Mouse (Mus musculus): ENCODE data around the gene Trim31. TPM values are rescaled to one million over a fixed set of nuclear protein-coding genes. Genes with fewer than 3 reads are reported as not detected.
A peak's percentile ranks its signal among the peaks of the same experiment; 100 is the strongest.

Gene Trim31
- total RNA-seq, 1 experiment = not detected

DNA sequence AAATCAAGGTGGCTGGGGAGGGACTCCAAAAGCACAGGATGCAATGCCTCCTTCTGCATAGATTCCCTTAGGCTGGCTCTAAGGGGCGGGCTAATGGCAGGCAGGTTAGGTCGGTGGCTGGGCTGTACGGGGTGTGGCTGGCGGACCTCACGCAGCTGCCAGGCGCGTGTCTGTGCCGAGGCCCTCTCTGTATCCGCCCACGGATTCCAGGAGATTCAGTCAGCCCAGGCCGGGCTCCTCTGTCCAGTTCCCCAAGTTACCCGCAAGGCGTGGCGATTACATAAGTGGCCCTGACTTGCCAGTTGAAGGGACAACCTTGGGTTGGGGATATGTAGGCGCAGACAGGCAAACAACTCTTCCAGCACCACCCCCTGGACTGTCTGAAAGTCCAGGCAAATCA, 22.3 kb downstream of the Trim31 start:
- H3K9ac ChIP-seq (ENCODE audit: insufficient read depth, low read depth, low read length, poor library complexity, severe bottlenecking) = peak overlapping the region; percentile 0; the same call in 1 of the 2 replicates
- in situ Hi-C loops (cut with MboI; ENCODE audit: low sequenced_read_pairs in 2 of 2, unreplicated experiment in 2 of 2) = no loop called here

DNA sequence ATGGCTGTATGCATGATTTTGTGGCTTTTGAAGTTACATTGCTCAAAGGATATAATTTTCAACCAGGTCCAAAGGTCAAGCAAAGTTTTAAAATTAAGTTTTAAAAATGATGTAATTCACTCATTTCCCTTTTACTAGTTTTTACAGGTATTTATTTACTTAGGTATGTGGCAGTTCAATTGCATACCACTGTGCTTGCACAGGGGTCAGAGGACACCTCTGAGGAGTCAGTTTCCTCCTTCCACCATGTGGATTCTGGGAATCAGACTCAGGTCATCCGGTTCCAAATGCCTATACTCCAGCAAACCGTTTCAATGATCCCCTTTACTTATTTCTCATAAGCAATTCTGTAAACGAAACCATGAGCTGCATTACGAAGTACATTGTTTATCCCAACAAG, 24.8 kb downstream of the Trim31 start:
- Histone ChIP-seq H3K36me3 (ENCODE audit: control insufficient read depth, insufficient read depth, low read length, poor library complexity, severe bottlenecking) (no peaks in the 10 kb centered on the region), H3K4me3 (ENCODE audit: insufficient read depth in 1 of 2, low read depth in 1 of 2, low read length in 2 of 2, poor library complexity in 1 of 2, severe bottlenecking in 1 of 2) (peak overlapping the region in 1 of 2 experiments; percentile 68; a peak in 2 of 4 replicates), H3K27ac (ENCODE audit: insufficient read depth, low read depth, low read length, poor library complexity, severe bottlenecking) (no peak overlapping the region; the same call in 1 of the 2 replicates), H3K4me1 (ENCODE audit: control insufficient read depth in 2 of 2, insufficient read depth in 2 of 2, low read length in 2 of 2, poor library complexity in 1 of 2) (peaks cover 2 to 6% of the 10 kb centered on the region in 2 experiments; a peak in 3 of 4 replicates), H3K9ac (ENCODE audit: insufficient read depth, low read depth, low read length, poor library complexity, severe bottlenecking) (no peak overlapping the region), H3K9me3 (ENCODE audit: control insufficient read depth, insufficient read depth, low read depth, low read length) (no peaks in the 10 kb centered on the region)
- DNase-seq (ENCODE audit: low read depth, low spot score) = no peak
- TF ChIP-seq MAFK (IDR thresholded peaks at IDR 0.05; ENCODE audit: insufficient read depth, low read depth, low read length) = no peak
- no peak for TF ChIP-seq ZC3H11A (IDR thresholded peaks at IDR 0.05; ENCODE audit: borderline replicate concordance, low read depth, low read length)
- TF ChIP-seq ZNF384 (IDR thresholded peaks at IDR 0.05; ENCODE audit: low read depth, low read length) = no peak
- no peak for TF ChIP-seq CHD2 (IDR thresholded peaks at IDR 0.05; ENCODE audit: low read depth, low read length)
- TF ChIP-seq HCFC1 (IDR thresholded peaks at IDR 0.05; ENCODE audit: borderline replicate concordance, insufficient read depth, low read length) = no peak
- in situ Hi-C loops (cut with MboI; ENCODE audit: low sequenced_read_pairs in 2 of 2, unreplicated experiment in 2 of 2) = no loop called here

More for the DNA sequence above, 22.3 kb downstream of the Trim31 start:
- H3K27ac ChIP-seq (ENCODE audit: insufficient read depth, low read depth, low read length, poor library complexity, severe bottlenecking) = no peak overlapping the region
- no peak for DNase-seq (ENCODE audit: low read depth, low spot score)
- TF ChIP-seq MAFK (IDR thresholded peaks at IDR 0.05; ENCODE audit: insufficient read depth, low read depth, low read length) (no peak), CHD2 (IDR thresholded peaks at IDR 0.05; ENCODE audit: low read depth, low read length) (no peak)
- no peak overlapping the region for H3K4me3 ChIP-seq (ENCODE audit: insufficient read depth in 1 of 2, low read depth in 1 of 2, low read length in 2 of 2, poor library complexity in 1 of 2, severe bottlenecking in 1 of 2)
- peaks cover 2% of the 10 kb centered on the region in 2 experiments for H3K4me1 ChIP-seq (ENCODE audit: control insufficient read depth in 2 of 2, insufficient read depth in 2 of 2, low read length in 2 of 2, poor library complexity in 1 of 2)
- H3K9me3 ChIP-seq (ENCODE audit: control insufficient read depth, insufficient read depth, low read depth, low read length) = no peaks in the 10 kb centered on the region
- H3K36me3 ChIP-seq (ENCODE audit: control insufficient read depth, insufficient read depth, low read length, poor library complexity, severe bottlenecking) = no peaks in the 10 kb centered on the region

DNA sequence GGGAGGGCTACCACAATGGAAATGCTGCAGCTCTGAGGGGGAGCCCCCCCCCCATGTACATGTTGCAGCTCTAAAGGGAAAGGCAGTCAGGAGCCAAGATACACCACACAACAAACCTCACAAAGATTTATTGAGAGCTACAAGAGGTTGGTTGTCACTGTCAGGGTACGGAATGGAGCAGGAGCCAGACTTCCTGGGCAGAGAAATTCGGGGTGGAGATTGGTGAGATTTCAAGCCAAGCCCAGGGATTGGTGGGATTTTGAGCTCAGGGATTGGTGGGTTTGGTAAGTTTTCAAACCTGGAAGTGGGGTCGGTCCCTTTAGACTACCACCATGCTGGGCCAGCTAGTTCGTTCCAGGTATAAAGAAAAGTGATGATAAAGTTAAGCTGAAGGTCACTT, 25.6 kb downstream of the Trim31 start:
- peak overlapping the region; percentile 62; the same call in 1 of the 2 replicates for H3K27ac ChIP-seq (ENCODE audit: insufficient read depth, low read depth, low read length, poor library complexity, severe bottlenecking)
- H3K36me3 ChIP-seq (ENCODE audit: control insufficient read depth, insufficient read depth, low read length, poor library complexity, severe bottlenecking) = no peaks in the 10 kb centered on the region
- peak overlapping the region; percentile 71 for H3K9ac ChIP-seq (ENCODE audit: insufficient read depth, low read depth, low read length, poor library complexity, severe bottlenecking)
- H3K9me3 ChIP-seq (ENCODE audit: control insufficient read depth, insufficient read depth, low read depth, low read length) = no peaks in the 10 kb centered on the region
- in situ Hi-C loops (cut with MboI; ENCODE audit: low sequenced_read_pairs in 2 of 2, unreplicated experiment in 2 of 2) = no loop called here
- TF ChIP-seq CHD2 (IDR thresholded peaks at IDR 0.05; ENCODE audit: low read depth, low read length) (no peak), MAFK (IDR thresholded peaks at IDR 0.05; ENCODE audit: insufficient read depth, low read depth, low read length) (no peak), ZC3H11A (IDR thresholded peaks at IDR 0.05; ENCODE audit: borderline replicate concordance, low read depth, low read length) (no peak), ZNF384 (IDR thresholded peaks at IDR 0.05; ENCODE audit: low read depth, low read length) (no peak), HCFC1 (IDR thresholded peaks at IDR 0.05; ENCODE audit: borderline replicate concordance, insufficient read depth, low read length) (no peak)
- peak overlapping the region; percentile 66 to 68 for H3K4me3 ChIP-seq (ENCODE audit: insufficient read depth in 1 of 2, low read depth in 1 of 2, low read length in 2 of 2, poor library complexity in 1 of 2, severe bottlenecking in 1 of 2)
- DNase-seq (ENCODE audit: low read depth, low spot score) = no peak
- H3K4me1 ChIP-seq (ENCODE audit: control insufficient read depth in 2 of 2, insufficient read depth in 2 of 2, low read length in 2 of 2, poor library complexity in 1 of 2) = peaks cover 2 to 7% of the 10 kb centered on the region in 2 experiments; a peak in 3 of 4 replicates

DNA sequence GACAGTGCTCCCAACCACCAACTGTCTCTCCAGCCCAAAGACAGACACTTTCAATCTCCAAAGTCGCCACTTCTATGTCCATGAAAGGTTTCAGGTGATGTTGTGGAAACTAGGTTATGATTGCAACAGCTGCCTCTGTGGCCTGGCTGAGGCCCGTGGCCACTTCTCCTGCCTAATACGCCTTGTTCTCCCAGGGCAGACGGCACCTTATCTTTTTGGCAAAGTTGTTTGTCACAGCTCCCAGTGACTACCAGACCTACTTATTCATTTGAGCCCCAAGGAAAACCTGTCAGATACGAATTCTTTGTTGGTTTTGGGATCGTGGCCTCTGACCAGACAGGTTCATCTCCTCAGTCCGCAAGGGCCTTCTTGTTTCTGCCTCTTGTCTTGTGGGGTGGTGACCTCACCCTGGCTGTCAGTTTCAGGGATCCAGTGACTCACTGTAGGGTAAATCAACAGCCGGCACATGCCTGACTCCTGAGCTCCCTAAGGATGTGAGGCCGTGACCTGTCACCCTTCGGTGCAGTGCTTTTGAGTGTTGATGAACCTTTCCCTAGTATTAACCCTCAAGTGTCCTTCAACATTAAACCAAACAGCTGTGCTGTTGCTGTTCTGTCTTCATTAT, 29.7 kb downstream of the Trim31 start:
- no peak overlapping the region for H3K9ac ChIP-seq (ENCODE audit: insufficient read depth, low read depth, low read length, poor library complexity, severe bottlenecking)
- peaks cover 4 to 14% of the 10 kb centered on the region in 2 experiments; a peak in 3 of 4 replicates for H3K4me1 ChIP-seq (ENCODE audit: control insufficient read depth in 2 of 2, insufficient read depth in 2 of 2, low read length in 2 of 2, poor library complexity in 1 of 2)
- H3K36me3 ChIP-seq (ENCODE audit: control insufficient read depth, insufficient read depth, low read length, poor library complexity, severe bottlenecking) = no peaks in the 10 kb centered on the region
- no peak for TF ChIP-seq MAFK (IDR thresholded peaks at IDR 0.05; ENCODE audit: insufficient read depth, low read depth, low read length)
- no peak for TF ChIP-seq HCFC1 (IDR thresholded peaks at IDR 0.05; ENCODE audit: borderline replicate concordance, insufficient read depth, low read length)
- TF ChIP-seq ZNF384 (IDR thresholded peaks at IDR 0.05; ENCODE audit: low read depth, low read length) = no peak
- TF ChIP-seq ZC3H11A (IDR thresholded peaks at IDR 0.05; ENCODE audit: borderline replicate concordance, low read depth, low read length) = no peak
- TF ChIP-seq CHD2 (IDR thresholded peaks at IDR 0.05; ENCODE audit: low read depth, low read length) = no peak
- in situ Hi-C loops (cut with MboI; ENCODE audit: low sequenced_read_pairs in 2 of 2, unreplicated experiment in 2 of 2) = no loop called here
- H3K4me3 ChIP-seq (ENCODE audit: insufficient read depth in 1 of 2, low read depth in 1 of 2, low read length in 2 of 2, poor library complexity in 1 of 2, severe bottlenecking in 1 of 2) = no peak overlapping the region
- H3K9me3 ChIP-seq (ENCODE audit: control insufficient read depth, insufficient read depth, low read depth, low read length) = no peaks in the 10 kb centered on the region
- no peak overlapping the region for H3K27ac ChIP-seq (ENCODE audit: insufficient read depth, low read depth, low read length, poor library complexity, severe bottlenecking)
- no peak for DNase-seq (ENCODE audit: low read depth, low spot score)

Data from ES-E14 (cell line).